Mouse (Mus musculus): ENCODE measurements around the gene Fgd3. TPM values are rescaled to one million over a fixed set of nuclear protein-coding genes. Genes with fewer than 3 reads are reported as not detected.

Gene Fgd3
- total and polyA plus RNA-seq, 2 experiments from 2014 or later, result 2.1 to 12.0 TPM

- no peak for ATAC-seq (ENCODE audit: low FRiP score)
Observed at GRCm38 (mm10) chr13:49335077-49335982, 15.2 kb upstream of the Fgd3 start.

GRCm38 (mm10) chr13:49333250-49333649 lies 13.1 kb upstream of the Fgd3 start:
- no peaks in the 10 kb centered on the region for H3K4me1 ChIP-seq (ENCODE audit: insufficient read depth, low read length)
- 67% methylated on average over 2 of the region's 2 CpGs for WGBS
- H3K36me3 ChIP-seq (ENCODE audit: insufficient read depth, low read length), result no peaks in the 10 kb centered on the region
- no peak for DNase-seq (ENCODE audit: low spot score)
- no peak for ATAC-seq (ENCODE audit: low FRiP score)
- H3K4me3 ChIP-seq (ENCODE audit: low read depth, low read length), result no peak overlapping the region
- H3K9me3 ChIP-seq (ENCODE audit: low read length), result no peaks in the 10 kb centered on the region
- no peak overlapping the region for H3K9ac ChIP-seq (replicated peaks; ENCODE audit: low read length, poor library complexity, severe bottlenecking)
- no peaks in the 10 kb centered on the region for H3K27me3 ChIP-seq (ENCODE audit: insufficient read depth, low read length)
- no peak overlapping the region for H3K4me2 ChIP-seq (ENCODE audit: low read depth, low read length, poor library complexity, severe bottlenecking)
- TF ChIP-seq CTCF (IDR thresholded peaks at IDR 0.05), result no peak
- no peak overlapping the region for H3K27ac ChIP-seq (ENCODE audit: low read depth, low read length)

More at GRCm38 (mm10) chr13:49335077-49335982, 15.2 kb upstream of the Fgd3 start:
- peak; percentile 10 for DNase-seq (ENCODE audit: low spot score)
- 89% methylated on average over 12 of the region's 12 CpGs for WGBS
- TF ChIP-seq CTCF (IDR thresholded peaks at IDR 0.05), result no peak
- H3K4me1 ChIP-seq (ENCODE audit: insufficient read depth, low read length), result no peaks in the 10 kb centered on the region
- no peaks in the 10 kb centered on the region for H3K27me3 ChIP-seq (ENCODE audit: insufficient read depth, low read length)
- no peaks in the 10 kb centered on the region for H3K36me3 ChIP-seq (ENCODE audit: insufficient read depth, low read length)
- H3K4me2 ChIP-seq (ENCODE audit: low read depth, low read length, poor library complexity, severe bottlenecking), result no peak overlapping the region
- no peak overlapping the region for H3K9ac ChIP-seq (replicated peaks; ENCODE audit: low read length, poor library complexity, severe bottlenecking)
- H3K9me3 ChIP-seq (ENCODE audit: low read length), result no peaks in the 10 kb centered on the region
- H3K27ac ChIP-seq (ENCODE audit: low read depth, low read length), result no peak overlapping the region
- H3K4me3 ChIP-seq (ENCODE audit: low read depth, low read length), result no peak overlapping the region

- no peak overlapping the region for H3K27ac ChIP-seq (ENCODE audit: low read depth, low read length)
- no peaks in the 10 kb centered on the region for H3K27me3 ChIP-seq (ENCODE audit: insufficient read depth, low read length)
- H3K4me2 ChIP-seq (ENCODE audit: low read depth, low read length, poor library complexity, severe bottlenecking), result no peak overlapping the region
- DNase-seq (ENCODE audit: low spot score), result no peak
- TF ChIP-seq CTCF (IDR thresholded peaks at IDR 0.05), result no peak
- no peak overlapping the region for H3K9ac ChIP-seq (replicated peaks; ENCODE audit: low read length, poor library complexity, severe bottlenecking)
- WGBS, result 83% methylated on average over 4 of the region's 4 CpGs
- no peaks in the 10 kb centered on the region for H3K36me3 ChIP-seq (ENCODE audit: insufficient read depth, low read length)
- no peak overlapping the region for H3K4me3 ChIP-seq (ENCODE audit: low read depth, low read length)
- H3K9me3 ChIP-seq (ENCODE audit: low read length), result no peaks in the 10 kb centered on the region
- no peaks in the 10 kb centered on the region for H3K4me1 ChIP-seq (ENCODE audit: insufficient read depth, low read length)
- ATAC-seq (ENCODE audit: low FRiP score), result no peak
Observed at GRCm38 (mm10) chr13:49328101-49328500, 8.0 kb upstream of the Fgd3 start.

- WGBS, result 64% methylated on average over 6 of the region's 6 CpGs
- Histone ChIP-seq H3K36me3 (ENCODE audit: insufficient read depth, low read length) (no peaks in the 10 kb centered on the region), H3K4me2 (ENCODE audit: low read depth, low read length, poor library complexity, severe bottlenecking) (no peak overlapping the region), H3K27me3 (ENCODE audit: insufficient read depth, low read length) (no peaks in the 10 kb centered on the region), H3K4me3 (ENCODE audit: low read depth, low read length) (no peak overlapping the region), H3K4me1 (ENCODE audit: insufficient read depth, low read length) (no peaks in the 10 kb centered on the region), H3K9ac (replicated peaks; ENCODE audit: low read length, poor library complexity, severe bottlenecking) (no peak overlapping the region), H3K9me3 (ENCODE audit: low read length) (no peaks in the 10 kb centered on the region), H3K27ac (ENCODE audit: low read depth, low read length) (no peak overlapping the region)
- DNase-seq (ENCODE audit: low spot score), result peak; percentile 76
- peak; percentile 82 for TF ChIP-seq CTCF (IDR thresholded peaks at IDR 0.05)
- peak; percentile 72; the same call in 1 of the 2 replicates for ATAC-seq (ENCODE audit: low FRiP score)
Observed at GRCm38 (mm10) chr13:49326246-49327206, 6.4 kb upstream of the Fgd3 start.

GRCm38 (mm10) chr13:49324871-49325270 lies 4.8 kb upstream of the Fgd3 start:
- Histone ChIP-seq H3K4me2 (ENCODE audit: low read depth, low read length, poor library complexity, severe bottlenecking) (no peak overlapping the region), H3K9me3 (ENCODE audit: low read length) (no peaks in the 10 kb centered on the region), H3K36me3 (ENCODE audit: insufficient read depth, low read length) (no peaks in the 10 kb centered on the region), H3K27ac (ENCODE audit: low read depth, low read length) (no peak overlapping the region), H3K4me1 (ENCODE audit: insufficient read depth, low read length) (peaks cover 7% of the 10 kb centered on the region; the same call in 1 of the 2 replicates), H3K9ac (replicated peaks; ENCODE audit: low read length, poor library complexity, severe bottlenecking) (no peak overlapping the region), H3K27me3 (ENCODE audit: insufficient read depth, low read length) (no peaks in the 10 kb centered on the region), H3K4me3 (ENCODE audit: low read depth, low read length) (no peak overlapping the region)
- no peak for TF ChIP-seq CTCF (IDR thresholded peaks at IDR 0.05)
- ATAC-seq (ENCODE audit: low FRiP score), result no peak
- DNase-seq (ENCODE audit: low spot score), result no peak
- WGBS, result 88% methylated on average over 5 of the region's 5 CpGs

Data from midbrain, postnatal 0 days (tissue).